Mouse (Mus musculus) cerebellum, postnatal 14 days (tissue): Measurements from ENCODE around the gene Mrps18c.
A peak's percentile ranks its signal among the peaks of the same experiment; 100 is the strongest.

Source experiments
- DNase-seq, 2 experiments: peaks; one replicate each; pipeline ENCODE4 v3.0.0; 2021; ENCODE audit warnings: mixed read lengths in 2 of 2

Gene Mrps18c

DNA sequence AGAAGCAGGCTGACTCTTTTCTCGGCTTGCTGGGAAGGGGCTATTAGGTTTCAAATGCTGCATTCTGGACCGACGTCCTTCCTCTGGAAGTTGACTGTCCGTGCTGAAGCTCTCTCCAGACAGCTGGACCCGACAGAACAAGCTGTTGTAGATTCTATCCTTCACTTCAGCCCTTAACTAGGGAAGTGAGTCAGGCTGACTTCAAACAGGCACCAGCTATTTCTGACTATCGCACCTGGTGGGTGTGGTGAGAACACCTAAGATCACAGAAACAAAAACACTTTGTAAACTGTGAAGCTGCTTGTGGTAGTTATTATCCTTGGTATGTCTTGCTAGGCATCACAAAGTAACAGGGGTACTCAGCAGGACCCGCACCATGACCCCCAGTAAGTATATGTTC, 28.1 kb downstream of the Mrps18c start:
- no peak for DNase-seq

- DNase-seq, result no peak
Measured at GRCm38 (mm10) chr5:100828701-100829100, 30.3 kb downstream of the Mrps18c start.

DNA sequence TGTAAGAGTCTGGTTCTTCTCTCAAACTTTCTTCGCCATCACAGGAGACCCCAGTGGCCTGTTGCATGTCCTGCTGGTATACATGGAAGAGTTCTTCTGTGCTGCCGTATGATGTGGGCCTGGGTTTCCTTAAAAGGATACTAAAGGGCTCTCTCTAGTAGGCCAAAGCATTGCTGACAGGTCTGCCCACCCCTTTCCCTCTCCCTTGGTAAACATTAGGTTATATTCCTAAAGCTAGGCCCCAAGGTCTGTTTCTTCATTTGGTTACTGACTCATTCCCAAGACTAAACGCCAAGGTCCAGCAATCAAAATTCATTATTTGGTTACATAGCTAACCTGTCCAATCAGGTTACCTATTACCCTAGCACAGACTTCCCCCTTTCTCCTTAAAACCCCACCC, 34.3 kb downstream of the Mrps18c start:
- no peak for DNase-seq

- DNase-seq, result no peak
Measured at GRCm38 (mm10) chr5:100833841-100834240, 35.4 kb downstream of the Mrps18c start.

DNA sequence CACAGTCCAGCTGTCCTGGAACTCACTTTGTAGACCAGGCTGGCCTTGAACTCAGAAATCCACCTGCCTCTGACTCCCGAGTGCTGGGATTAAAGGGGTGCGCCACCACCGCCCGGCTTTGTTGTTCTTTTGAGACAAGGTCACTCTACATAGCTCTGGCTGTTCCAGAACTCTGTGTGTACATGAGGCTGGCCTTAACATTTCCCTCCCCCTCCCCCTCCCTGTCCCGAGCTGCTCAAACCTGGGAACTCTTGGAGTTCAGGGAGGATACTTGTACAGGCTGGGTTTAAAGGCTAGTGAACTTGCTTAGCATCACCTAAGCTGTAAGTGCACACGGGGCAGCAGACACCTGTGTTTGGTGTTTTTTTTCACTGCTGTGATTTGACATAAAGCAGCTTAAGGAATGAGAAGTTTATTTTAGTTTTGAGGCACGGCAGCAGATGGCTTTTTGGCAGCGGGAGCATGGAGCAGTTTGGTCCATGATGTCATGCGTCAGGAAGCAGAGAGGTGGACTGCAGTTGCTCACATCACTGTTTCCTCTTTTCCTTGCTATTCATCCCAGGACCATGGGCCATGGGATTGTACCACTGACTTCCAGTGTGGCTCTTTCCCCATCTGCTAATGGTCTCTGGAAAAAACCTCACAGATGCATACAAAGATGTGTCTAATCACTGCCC, 37.6 kb downstream of the Mrps18c start:
- DNase-seq, result no peak

- no peak for DNase-seq
Measured at GRCm38 (mm10) chr5:100837907-100838306, 39.5 kb downstream of the Mrps18c start.

- no peak for DNase-seq
Measured at GRCm38 (mm10) chr5:100844485-100844884, 46.1 kb downstream of the Mrps18c start.

DNA sequence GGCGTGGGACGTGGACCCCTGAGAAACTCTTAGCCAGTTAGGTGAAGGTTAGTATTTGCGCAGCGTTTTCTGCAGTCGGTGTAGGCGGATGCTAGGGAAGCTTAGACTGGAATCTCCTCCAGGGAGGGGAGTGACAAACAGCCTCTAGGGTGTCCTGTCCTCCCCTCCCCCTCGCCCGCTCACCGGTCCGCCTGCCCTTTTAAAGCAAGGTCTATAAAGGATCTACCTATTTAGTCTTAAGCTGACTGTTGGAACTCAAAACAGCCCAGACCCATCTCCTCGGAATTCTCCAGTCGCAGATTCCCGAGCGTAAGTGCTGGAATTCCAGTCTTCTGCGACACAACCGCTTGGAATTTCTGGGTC, 47.0 kb downstream of the Mrps18c start, which contains the start of gene Gpat3:
Gene Gpat3, plus strand, starts transcription at position 229 of the 363 bp plus-strand sequence.
- DNase-seq, result peak in 1 of 2 experiments; percentile 34

- peak; percentile 28 to 36 for DNase-seq
Measured at GRCm38 (mm10) chr5:100845848-100846598, 47.6 kb downstream of the Mrps18c start.

GRCm38 (mm10) chr5:100846599-100846920, 48.1 kb downstream of the Mrps18c start:
- DNase-seq, result no peak

DNA sequence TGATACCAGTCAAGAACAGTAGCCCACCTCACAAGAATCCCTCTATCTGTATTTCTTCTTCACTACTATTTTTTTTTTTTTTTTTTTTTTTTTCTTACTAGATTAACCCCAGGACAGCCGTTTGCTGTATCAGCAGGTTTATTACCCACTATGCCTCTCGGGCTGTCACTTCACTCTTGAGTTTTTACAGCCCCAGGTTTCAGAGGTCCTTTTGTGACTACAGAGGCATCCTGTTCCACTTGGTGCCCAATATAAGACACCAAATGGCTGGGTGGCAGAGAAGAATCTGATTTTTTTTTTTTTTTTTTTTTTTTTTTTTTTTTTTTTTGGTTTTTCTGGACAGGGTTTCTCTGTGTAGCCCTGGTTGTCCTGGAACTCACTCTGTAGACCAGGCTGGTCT, 48.7 kb downstream of the Mrps18c start:
- DNase-seq, result no peak

- DNase-seq, result no peak
Measured at GRCm38 (mm10) chr5:100853963-100854362, 55.5 kb downstream of the Mrps18c start.
